Mouse (Mus musculus) heart, embryonic 11.5 days (tissue): Measurements from ENCODE around the gene Dlgap4. TPM values are rescaled to one million over a fixed set of nuclear protein-coding genes. Genes with fewer than 3 reads are reported as not detected.

Experiments used
- ATAC-seq: fragments of 200-750 bp; cut with Nextera tagmentation; replicated peaks from 2 replicates; pipeline ENCODE4 v1.8.0; 2017; ENCODE audit warnings: moderate library complexity; ENCODE audit not compliant: insufficient number of reproducible peaks, low FRiP score, low TSS enrichment
- H3K27ac ChIP-seq: fragments of 300-500 bp; sonication (generic); 2 replicates; pipeline ENCODE4 v1.5.1; 2014; ENCODE audit warnings: mild to moderate bottlenecking, low read depth, low read length
- H3K27me3 ChIP-seq: fragments of 300-500 bp; sonication (generic); 2 replicates; pipeline ENCODE4 v1.6.1; 2014; ENCODE audit warnings: mild to moderate bottlenecking, low read length, mixed read lengths; ENCODE audit not compliant: control insufficient read depth, insufficient read depth
- H3K36me3 ChIP-seq: fragments of 300-500 bp; sonication (generic); 2 replicates; pipeline ENCODE4 v1.6.1; 2014; ENCODE audit warnings: mild to moderate bottlenecking, low read length, moderate library complexity, mixed read lengths; ENCODE audit not compliant: control insufficient read depth, insufficient read depth
- H3K4me1 ChIP-seq: fragments of 300-500 bp; sonication (generic); 2 replicates; pipeline ENCODE4 v1.6.1; 2014; ENCODE audit warnings: low read length; ENCODE audit not compliant: control insufficient read depth, insufficient read depth
- H3K4me2 ChIP-seq: fragments of 300-500 bp; sonication (generic); 2 replicates; pipeline ENCODE4 v1.6.1; 2014; ENCODE audit warnings: mild to moderate bottlenecking, moderate library complexity
- H3K4me3 ChIP-seq: fragments of 300-500 bp; sonication (generic); 2 replicates; pipeline ENCODE4 v1.5.1; 2014; ENCODE audit warnings: low read depth, low read length
- H3K9ac ChIP-seq: fragments of 300-500 bp; sonication (generic); 2 replicates; pipeline ENCODE4 v1.6.1; 2014; ENCODE audit warnings: mild to moderate bottlenecking, low read depth, low read length, moderate library complexity
- H3K9me3 ChIP-seq: fragments of 300-500 bp; sonication (generic); replicated peaks from 2 replicates; pipeline ENCODE4 v1.6.1; 2016; ENCODE audit warnings: low read length; ENCODE audit not compliant: control insufficient read depth
- WGBS: fragments of 180-500 bp; shearing (Covaris S2); extraction: QIAGEN DNeasy Blood & Tissue Kit; methylation state at CpG from one replicate; pipeline ENCODE4 v1.1.7; 2014; ENCODE audit not compliant: insufficient replicate concordance; 5-methylcytosine and 5-hydroxymethylcytosine counted together
- polyA plus RNA-seq: library from polyadenylated mRNA; unstranded; fragments of >200 nt; fragmentation: Nextera tagmentation; extraction: Ambion mirVana; gene quantifications from 2 replicates; pipeline ENCODE4 v1.2.1, GENCODE M21; 2014

Dlgap4 gene
- polyA plus RNA-seq, 1 experiment from 2014 or later: 70.5 TPM

DNA sequence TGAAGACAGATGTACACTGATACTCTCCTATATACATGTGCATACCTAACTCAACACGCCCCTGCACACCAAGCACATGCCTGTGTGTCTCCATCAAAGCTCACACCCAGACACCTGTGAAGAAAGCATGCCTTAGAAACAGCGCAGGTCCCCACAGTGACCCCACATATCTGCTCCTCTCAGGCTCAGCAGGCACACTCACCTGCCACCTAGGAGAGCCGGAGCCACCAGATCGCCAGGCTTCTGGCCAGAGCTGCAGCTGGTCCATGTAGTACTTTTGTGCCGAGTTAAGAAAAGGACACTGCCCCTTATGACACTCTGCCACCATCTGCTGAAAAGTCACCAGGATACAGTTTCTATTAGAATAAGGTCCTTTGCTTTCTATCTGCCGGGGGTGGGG lies 103.2 kb downstream of the Dlgap4 start:
- H3K27ac ChIP-seq: no peak overlapping the region
- H3K4me2 ChIP-seq: peak overlapping the region; percentile 60; the same call in 1 of the 2 replicates
- H3K27me3 ChIP-seq: 0 out of 2 replicates have a peak, but pooled peaks cover 3% of the 10 kb centered on the region
- no peak overlapping the region for H3K4me3 ChIP-seq
- peaks cover 36% of the 10 kb centered on the region for H3K4me1 ChIP-seq
- no peak for ATAC-seq
- no peaks in the 10 kb centered on the region for H3K9me3 ChIP-seq
- 65% methylated on average over 6 of the region's 6 CpGs for WGBS
- H3K9ac ChIP-seq: no peak overlapping the region
- H3K36me3 ChIP-seq: no peaks in the 10 kb centered on the region

DNA sequence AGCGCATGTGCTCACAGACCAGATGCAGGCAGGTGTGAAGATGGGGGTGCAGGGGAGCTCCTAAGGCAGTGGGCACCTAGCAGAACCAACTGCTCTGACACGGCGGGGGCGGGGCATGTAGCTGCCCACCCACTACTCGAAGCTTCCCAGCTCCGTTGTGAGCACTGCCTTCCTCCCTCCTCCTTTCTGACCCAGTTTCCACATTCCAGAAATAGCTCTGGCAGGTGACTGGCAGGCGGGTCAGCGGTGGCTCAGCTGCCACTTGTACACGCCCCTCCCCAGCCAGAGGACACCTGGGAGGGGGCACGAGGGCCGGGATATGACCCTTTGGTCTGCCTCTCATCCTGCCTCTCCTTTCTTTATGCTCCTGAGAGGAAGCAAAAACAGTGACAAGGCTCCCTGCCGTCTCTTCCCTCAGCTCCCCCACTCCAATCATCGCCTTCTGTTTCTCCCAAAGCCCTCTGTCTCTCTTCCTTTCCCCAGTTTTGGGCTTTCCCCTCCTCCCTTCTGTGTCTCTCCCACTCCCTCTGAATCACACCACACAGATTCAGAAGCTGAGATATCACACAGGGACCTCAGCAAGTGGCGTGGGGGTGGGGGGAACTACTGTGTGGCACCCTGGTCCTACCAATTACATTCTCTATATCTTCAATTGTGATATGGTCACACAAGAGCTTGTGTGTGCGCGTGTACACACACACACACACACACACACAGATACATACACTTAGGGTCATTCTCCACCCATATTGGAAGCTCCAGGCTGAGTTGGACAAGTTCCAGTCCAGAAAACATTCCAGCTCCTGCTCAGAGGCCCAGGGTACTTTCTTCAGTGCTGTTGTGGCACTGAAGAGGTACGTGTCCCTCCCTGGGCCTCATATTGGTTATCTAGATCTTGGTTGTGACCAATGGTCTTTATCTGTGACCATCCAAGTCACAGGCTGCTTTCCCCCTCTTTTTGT lies 104.1 kb downstream of the Dlgap4 start:
- peaks cover 39% of the 10 kb centered on the region for H3K4me1 ChIP-seq
- no peaks in the 10 kb centered on the region for H3K36me3 ChIP-seq
- H3K9ac ChIP-seq: 0 out of 2 replicates have a peak overlapping the region, but pooled peaks have one; percentile 17
- no peak for ATAC-seq
- 14% methylated on average over 17 of the region's 17 CpGs for WGBS
- peak overlapping the region; percentile 86 for H3K27ac ChIP-seq
- peak overlapping the region; percentile 60 for H3K4me2 ChIP-seq
- H3K9me3 ChIP-seq: no peaks in the 10 kb centered on the region
- H3K27me3 ChIP-seq: 0 out of 2 replicates have a peak, but pooled peaks cover under 1% of the 10 kb centered on the region
- peak overlapping the region; percentile 22 for H3K4me3 ChIP-seq

DNA sequence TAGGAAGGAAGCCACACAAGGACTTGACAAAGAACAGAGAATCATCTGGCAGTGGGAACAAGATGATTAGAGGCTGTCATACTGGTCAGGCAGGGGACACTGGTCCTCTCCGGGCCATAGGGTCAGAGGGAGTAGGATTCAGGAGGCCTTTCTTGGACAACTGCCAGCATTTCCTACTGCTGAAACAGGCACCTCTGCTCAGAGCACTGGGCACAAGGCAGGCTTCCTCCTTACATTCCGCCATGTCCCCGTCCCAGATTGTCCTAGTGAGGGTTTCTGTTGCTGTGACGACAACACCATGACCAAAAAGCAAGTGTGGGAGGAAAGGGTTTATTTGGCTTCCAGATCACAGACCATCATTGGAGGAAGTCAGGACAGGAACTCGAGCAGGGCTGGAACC lies 105.3 kb downstream of the Dlgap4 start:
- 28% methylated on average over 5 of the region's 5 CpGs for WGBS
- Histone ChIP-seq H3K36me3 (no peaks in the 10 kb centered on the region), H3K9me3 (no peaks in the 10 kb centered on the region), H3K4me2 (no peak overlapping the region), H3K4me3 (no peak overlapping the region), H3K9ac (no peak overlapping the region), H3K27me3 (no peaks in the 10 kb centered on the region), H3K4me1 (peaks cover 43% of the 10 kb centered on the region), H3K27ac (peak overlapping the region; percentile 86)
- no peak; the same call in 1 of the 2 replicates for ATAC-seq

DNA sequence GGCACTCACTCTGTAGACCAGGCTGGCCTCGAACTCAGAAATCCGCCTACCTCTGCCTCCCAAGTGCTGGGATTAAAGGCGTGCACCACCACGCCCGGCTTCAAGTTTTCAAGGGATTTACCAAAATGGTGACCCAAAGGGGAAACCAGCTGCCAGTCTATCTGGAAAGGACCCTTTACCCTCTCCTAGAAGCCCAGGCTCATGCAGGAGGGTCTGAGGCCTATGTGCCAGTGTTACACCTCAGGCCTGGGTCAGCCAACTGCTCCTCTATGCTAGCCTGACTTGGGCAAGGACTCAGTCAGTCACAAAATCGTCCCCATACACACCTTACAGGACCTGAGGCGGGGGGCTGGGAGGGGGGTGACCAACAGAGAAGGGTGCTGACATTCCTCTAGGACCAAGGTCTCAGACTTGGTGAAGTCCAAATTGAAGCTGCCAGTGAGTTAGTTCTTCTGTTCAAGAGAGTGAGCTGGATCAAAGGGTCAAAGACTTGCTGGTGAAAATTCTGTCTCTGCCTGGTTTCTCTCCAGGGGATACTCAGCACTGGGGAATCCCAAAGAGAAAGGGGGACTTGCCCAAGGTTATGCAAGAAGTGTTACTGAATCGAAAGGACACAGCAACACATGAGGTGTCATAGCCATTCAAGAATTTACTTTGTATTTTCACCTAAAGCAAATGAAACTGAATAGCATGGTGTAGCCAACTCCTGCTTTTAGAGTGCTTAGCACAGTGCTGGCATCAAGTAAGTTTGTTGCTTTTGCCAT lies 106.2 kb downstream of the Dlgap4 start:
- 81% methylated on average over 8 of the region's 8 CpGs for WGBS
- Histone ChIP-seq H3K27ac (peak overlapping the region; percentile 92), H3K36me3 (no peaks in the 10 kb centered on the region), H3K4me2 (peak overlapping the region; percentile 87), H3K4me1 (peaks cover 50% of the 10 kb centered on the region), H3K9ac (peak overlapping the region; percentile 97), H3K4me3 (peak overlapping the region; percentile 96), H3K27me3 (no peaks in the 10 kb centered on the region), H3K9me3 (no peaks in the 10 kb centered on the region)
- no peak for ATAC-seq

DNA sequence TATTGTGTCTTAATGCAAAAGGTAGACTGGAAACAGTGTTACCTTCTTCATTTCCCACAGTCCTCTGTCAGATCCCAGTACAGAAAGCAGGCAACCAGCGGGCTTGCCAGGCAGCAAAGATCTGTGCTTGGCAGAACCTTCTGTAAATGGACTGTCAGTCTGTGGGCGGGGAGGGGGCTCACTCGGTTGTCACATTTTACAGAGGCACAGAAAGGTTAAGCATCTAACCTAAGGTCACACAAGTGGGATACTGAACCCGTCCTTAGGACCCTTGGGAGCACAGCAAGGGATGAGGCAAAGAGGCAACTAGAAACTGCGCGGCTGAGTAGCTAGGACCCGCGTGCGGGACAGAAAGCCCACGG lies 106.8 kb downstream of the Dlgap4 start:
- peak overlapping the region; percentile 87 for H3K4me2 ChIP-seq
- peak; percentile 0; the same call in 1 of the 2 replicates for ATAC-seq
- peak overlapping the region; percentile 92 for H3K27ac ChIP-seq
- no peaks in the 10 kb centered on the region for H3K27me3 ChIP-seq
- peaks cover 55% of the 10 kb centered on the region for H3K4me1 ChIP-seq
- peak overlapping the region; percentile 97 for H3K9ac ChIP-seq
- peak overlapping the region; percentile 96 for H3K4me3 ChIP-seq
- no peaks in the 10 kb centered on the region for H3K36me3 ChIP-seq
- 1% methylated on average over 10 of the region's 10 CpGs for WGBS
- no peaks in the 10 kb centered on the region for H3K9me3 ChIP-seq

DNA sequence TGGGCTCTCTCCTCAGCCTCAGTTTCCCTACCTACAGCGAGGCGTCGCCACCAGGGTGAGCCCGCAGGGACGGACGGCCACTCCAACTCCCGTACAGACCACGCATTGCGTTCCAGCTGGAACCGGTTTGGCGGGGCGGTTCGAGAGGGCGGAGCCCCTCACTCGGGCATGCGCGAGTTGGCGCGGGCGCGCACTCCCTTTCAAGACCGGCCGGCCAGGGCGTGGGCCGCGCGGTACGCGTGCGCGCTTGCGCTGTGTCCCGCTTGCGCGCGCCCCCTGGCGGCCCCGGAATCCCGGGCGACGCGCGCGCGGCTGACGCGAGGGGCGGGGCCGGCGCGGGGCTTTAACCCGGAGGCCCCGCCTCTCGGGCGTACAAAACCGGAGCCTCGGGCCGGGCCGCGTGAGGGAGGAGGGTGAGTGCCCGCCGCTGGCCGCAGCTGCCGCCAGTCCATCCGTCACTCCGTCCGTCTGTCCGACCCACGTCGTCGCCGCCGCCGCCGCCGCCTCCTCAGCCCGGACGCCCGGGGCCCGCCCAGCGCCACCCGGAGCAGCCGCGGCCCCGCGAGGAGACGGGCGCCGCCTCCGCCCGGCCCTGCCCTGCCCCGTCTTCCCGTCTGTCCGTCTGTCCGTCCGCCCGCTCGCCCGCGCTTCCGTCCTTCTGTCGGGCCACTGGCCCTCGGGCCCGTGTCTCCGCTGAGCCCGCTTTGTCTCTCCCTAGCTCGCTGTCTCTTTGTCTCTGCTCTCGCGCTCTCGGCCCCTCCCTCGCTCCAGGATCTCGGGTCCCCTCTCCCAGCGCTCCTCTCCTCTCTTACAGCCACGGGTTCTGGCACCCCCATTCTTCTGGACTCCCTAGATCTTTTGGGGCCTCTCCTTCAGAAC lies 107.4 kb downstream of the Dlgap4 start:
- Histone ChIP-seq H3K27me3 (no peaks in the 10 kb centered on the region), H3K4me3 (peak overlapping the region; percentile 96), H3K9ac (peak overlapping the region; percentile 97), H3K4me1 (peaks cover 61% of the 10 kb centered on the region), H3K4me2 (peak overlapping the region; percentile 87), H3K27ac (peak overlapping the region; percentile 92), H3K9me3 (no peaks in the 10 kb centered on the region), H3K36me3 (no peaks in the 10 kb centered on the region)
- ATAC-seq: peak; percentile 87
- under 1% methylated on average over 108 of the region's 114 CpGs for WGBS

DNA sequence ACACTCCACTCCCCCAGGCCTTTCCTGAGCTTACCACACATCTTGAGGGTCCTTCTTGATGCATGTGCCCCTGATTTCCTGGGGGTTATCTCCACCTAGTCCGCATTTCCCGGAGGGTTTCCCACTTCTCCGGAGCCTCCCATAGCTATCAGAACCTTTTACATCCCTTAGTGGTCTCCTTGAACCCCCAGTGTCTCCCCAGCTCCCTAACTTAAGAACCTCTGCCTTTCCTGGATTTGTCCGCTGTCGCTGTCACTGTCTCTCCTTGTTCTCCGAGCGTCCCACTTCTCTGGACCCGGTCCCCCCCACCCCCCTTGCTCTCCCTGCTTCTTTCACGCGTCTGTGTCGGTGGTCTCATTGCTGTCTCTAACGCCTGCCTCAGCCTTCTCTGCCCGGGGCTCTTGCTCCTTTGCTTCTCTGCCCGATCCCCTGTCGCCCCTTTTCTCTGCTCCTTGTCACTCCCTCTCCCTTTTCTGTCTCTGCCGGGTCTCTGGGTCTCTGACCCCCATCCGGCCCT lies 108.1 kb downstream of the Dlgap4 start:
- Histone ChIP-seq H3K4me3 (peak overlapping the region; percentile 96), H3K27me3 (no peaks in the 10 kb centered on the region), H3K36me3 (no peaks in the 10 kb centered on the region), H3K9me3 (no peaks in the 10 kb centered on the region), H3K9ac (peak overlapping the region; percentile 97), H3K4me2 (peak overlapping the region; percentile 87), H3K4me1 (peaks cover 66% of the 10 kb centered on the region), H3K27ac (peak overlapping the region; percentile 80)
- no peak for ATAC-seq
- 1% methylated on average over 17 of the region's 17 CpGs for WGBS
